Mouse (Mus musculus): ENCODE data around the gene Gen1.
A peak's percentile ranks its signal among the peaks of the same experiment; 100 is the strongest.

Gen1 gene

DNA sequence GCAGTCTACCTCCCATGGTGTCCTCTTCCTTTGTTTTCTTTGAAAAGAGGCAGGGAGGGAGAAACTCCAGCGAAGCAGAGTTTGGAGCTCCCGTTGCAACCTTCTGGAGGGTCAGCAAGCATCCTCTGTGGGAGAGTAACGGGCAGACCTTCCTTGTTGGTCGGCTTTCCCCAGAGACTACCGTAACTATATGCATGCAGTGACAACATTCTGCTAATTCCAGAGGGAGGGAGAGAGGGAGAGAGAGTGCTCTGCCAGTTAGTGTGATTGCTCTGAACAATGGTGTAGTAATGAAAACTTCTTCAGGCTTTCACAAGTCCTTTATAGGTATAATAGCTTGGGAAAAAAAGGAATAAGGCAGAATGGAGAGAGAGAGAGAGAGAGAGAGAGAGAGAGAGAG, 40.9 kb downstream of the Gen1 start:
- no peak for ATAC-seq (ENCODE audit: low TSS enrichment)

DNA sequence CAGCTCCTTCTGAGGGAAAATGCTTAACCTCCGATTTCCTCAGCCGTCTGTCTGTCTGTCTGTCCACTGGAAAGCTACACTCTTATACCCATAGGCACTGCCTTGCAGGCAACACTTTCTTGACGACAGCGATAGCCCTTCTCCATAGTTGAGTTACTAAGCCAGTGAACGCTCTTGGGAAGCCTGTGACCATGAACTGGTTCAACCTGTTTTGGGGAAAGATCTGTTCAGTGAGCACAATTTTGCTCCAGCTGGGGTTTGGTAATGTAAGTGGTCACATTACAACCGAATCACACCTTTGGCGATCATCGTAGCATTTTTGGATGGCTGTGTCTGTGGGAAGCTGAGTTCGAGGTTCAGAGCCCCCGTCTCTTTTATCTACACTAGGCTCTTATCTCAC, 42.5 kb downstream of the Gen1 start:
- ATAC-seq (ENCODE audit: low TSS enrichment) = no peak

DNA sequence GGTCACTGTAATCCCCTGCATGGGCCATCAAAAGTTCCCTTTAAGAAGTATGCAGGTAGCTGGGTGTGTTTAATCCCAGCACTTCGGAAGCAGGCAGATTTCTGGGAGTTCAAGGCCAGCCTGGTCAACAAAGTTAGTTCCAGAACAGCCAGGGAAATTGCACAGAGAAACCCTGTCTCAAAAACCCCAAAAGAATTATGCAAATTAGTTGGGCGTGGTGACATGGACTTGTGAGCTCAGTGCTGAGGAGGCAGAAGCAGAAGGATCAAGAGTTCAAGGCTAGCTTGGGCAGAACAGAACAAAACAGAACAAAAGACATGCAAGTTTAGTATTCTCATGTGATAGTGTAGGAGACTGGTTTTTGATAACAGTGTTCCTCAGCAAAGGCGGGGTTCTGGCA, 43.0 kb downstream of the Gen1 start:
- ATAC-seq (ENCODE audit: low TSS enrichment) = no peak

DNA sequence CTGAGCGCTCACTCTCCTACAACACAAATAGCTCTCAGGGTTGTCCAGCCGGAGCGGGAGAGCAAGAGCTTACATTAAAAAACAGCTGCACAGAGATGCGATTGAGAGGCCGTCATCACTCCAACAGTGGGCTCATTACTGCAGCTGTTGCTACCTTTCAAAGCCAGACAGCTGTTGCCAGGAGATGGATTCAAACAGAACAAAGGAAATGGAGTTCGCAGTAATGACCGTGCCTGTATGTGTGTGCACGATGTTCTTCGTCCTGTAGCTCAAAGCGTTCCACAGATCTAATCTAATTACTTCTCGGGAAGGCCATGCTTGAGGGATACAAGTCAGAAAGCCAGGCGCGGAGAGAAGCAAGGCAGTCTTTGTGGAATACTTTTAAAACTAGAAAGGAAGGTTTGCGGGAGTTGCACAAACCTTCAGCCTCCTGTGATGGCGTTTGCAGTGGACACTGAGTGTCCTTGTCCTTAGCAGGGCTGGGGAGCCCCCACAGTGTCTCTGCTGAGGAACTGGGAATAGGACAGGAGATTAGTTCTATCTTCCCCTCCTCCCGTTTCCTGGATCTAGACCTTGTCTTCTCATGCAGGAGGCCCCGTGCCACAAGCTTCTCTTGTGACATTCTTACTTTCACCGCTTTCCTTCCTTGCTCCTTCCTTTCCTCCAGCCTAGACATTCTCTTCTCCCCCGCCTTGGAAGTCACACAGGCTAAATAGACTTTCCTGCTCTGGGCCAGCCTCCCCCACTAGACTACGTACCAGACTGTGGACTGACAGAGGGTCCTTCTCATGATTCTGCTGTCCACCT, 43.9 kb downstream of the Gen1 start:
- ATAC-seq (ENCODE audit: low TSS enrichment) = no peak

DNA sequence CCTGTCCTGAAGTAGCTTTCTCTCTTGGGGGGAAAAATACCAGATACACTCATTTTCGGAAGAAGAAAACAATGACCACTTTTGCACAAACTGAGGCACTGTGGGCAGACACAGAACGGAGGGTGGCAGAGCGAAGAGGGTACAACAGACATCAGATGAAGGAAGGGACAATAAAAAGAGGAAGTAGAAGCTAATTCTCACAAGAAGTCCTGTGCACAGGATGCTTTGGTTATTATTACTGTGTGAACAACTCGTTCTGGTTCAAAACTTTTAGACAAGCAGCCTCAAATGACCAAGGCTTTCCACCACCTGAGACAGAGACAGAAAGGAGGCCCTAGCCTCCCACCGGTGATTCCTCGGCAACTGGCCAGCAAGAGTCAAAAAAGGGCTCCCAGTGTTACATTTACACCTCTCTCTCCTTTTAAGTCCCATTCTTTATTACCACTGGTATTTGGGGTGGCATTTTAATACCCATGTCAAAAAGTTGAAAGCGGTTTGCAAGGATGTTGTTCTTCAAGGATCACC, 47.8 kb downstream of the Gen1 start:
- no peak for ATAC-seq (ENCODE audit: low TSS enrichment)

DNA sequence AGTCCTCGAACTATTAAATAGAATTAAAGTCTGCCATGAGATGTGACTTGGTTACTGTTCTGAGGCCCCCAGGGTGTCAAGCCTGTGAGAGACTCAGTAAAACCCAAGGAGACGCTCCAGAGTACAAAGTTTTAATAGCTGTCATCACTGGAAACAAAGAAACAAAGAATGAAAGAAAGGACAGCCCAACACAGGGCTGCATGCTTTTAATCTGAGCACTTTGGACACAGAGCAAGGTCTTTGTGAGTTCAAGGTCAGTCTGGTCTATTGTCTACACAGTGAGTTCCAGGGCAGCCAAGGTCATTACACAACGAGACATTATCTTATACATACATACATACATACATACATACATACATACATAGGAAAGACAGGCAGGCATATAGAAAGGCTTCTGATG, 49.1 kb downstream of the Gen1 start:
- no peak for ATAC-seq (ENCODE audit: low TSS enrichment)

DNA sequence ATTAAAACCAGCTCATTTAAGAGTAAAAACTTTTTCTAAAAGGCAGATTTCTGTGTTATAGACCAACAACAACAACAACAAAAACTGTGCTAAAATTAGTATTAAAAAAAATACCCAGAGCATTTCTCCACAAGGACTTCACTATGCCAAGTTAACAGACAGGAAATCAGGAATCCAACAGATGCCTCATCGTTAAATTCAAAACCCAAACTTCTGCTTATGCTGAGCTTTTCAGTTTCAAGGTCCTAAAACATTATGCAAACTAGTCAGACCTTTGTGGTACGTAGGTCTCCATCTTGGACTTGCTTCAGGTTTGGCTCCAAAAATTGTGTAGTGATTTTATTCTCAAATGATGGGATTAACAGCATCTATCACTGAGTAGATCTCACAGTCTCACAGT, 50.0 kb downstream of the Gen1 start:
- no peak for ATAC-seq (ENCODE audit: low TSS enrichment)

DNA sequence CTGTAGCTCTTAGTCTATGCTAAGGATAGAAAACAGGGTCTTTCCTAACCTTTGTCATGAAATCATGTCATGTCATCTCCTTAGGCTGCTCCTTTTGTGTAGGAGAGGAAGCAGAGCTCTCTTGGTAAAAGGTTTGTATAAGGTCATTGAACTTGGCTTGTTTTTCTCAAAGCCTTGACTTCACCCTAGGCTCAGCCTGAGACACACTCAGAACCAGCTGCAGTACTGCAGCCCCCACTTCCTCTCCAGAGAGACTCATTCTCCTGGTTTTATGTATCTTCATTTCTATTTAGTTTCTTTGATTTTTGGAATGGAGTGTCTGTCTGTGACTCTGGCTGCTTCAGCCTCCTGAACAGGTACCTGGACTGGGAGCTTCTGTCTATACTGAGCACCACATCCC, 50.8 kb downstream of the Gen1 start:
- ATAC-seq (ENCODE audit: low TSS enrichment) = no peak

DNA sequence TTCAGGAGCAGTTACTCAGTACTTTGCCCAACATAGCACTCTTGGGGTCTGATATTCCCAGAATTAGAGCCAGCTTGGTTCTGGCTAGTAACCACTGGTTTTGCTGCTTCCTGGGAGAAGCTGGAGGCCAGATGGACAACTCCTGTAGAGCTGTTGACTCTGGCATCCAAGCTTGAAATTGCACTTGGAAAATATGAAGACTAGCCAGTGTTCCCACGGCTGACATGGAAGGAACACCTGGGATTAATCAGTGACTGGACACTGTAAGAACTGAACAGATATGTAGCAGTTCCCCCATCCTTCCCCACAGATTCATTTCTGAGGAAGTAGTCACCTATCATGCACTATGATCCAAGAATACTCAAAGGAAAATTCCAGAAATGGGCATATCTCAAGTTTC, 52.7 kb downstream of the Gen1 start:
- ATAC-seq (ENCODE audit: low TSS enrichment) = no peak

DNA sequence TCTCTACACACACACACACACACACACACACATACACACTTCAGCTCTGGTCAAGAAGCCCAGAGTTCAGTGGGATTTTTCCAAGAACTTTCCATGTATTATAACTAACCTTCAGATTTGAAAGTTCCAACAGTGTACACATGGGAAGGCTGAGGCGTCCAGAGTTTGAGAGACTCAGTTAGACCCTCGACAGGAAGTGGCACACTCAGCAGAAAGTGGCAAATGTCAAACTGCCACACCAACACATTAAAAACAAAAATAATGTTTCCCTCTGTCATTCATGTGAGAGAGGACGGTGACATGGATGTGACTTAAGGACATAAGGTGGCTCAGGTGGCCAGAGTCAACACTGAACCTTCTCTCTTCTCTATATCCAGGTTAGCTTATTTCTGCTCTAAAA, 55.2 kb downstream of the Gen1 start:
- ATAC-seq (ENCODE audit: low TSS enrichment) = no peak

DNA sequence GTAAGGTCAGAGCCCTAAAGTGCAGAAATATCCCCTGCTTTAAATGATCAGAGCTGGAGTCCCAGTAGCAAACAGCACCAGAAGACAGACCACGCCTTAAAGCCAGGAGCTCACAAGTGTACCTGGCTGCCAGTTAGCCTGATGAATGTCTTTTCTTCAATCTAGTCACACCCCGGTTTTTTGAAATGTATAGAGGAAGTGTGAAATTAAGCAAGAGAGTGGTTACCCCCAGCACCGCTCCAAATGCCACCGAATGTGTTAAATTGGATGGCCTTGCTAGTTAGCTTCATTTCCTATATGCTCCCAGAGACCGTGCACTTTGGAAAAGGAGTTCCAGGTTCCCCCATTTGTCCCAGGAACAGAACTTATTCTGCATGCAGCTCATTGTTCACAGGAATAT, 56.0 kb downstream of the Gen1 start:
- ATAC-seq (ENCODE audit: low TSS enrichment) = no peak

DNA sequence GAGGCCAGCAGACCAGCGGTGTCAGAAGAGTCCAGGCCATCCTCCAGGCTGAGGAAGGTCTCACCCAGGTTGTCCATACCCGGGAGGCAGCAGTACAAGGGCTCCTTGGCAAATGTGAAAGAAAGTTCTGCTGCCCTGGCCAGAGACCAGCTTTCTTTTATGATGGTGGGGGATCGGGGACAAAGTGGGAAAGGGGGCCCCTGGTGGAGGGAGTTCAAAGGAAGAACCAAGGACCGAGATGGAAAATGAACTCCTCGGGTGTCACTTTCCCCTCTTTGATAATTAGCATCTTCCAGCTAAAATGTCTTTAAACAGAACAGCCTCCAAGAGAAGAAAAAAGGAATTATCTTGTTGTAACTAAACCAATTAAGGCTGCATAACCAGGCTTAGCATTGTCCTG, 56.7 kb downstream of the Gen1 start, which contains the start of gene Msgn1:
TSS of gene Msgn1 (minus strand) at position 101 of the 400 bp plus-strand sequence.
- no peak for ATAC-seq (ENCODE audit: low TSS enrichment)

DNA sequence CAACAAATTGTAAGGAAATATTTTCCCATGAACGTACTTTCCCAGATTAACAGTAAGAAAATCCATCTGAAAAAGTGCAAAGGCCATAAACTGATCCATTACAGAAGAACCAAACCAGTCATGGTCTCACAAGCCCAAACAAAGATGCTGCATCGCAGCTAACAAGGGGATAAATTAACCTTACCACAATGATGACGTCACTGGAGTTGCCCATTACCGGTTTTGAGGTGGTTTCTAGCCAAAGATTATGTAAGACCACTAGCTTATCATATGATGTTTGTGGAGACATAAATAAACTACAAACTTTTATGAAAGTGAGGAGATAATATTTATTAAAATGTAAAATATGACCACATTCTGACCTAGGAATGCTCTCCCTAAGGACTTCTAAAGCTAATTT, 59.3 kb downstream of the Gen1 start:
- no peak for ATAC-seq (ENCODE audit: low TSS enrichment)

DNA sequence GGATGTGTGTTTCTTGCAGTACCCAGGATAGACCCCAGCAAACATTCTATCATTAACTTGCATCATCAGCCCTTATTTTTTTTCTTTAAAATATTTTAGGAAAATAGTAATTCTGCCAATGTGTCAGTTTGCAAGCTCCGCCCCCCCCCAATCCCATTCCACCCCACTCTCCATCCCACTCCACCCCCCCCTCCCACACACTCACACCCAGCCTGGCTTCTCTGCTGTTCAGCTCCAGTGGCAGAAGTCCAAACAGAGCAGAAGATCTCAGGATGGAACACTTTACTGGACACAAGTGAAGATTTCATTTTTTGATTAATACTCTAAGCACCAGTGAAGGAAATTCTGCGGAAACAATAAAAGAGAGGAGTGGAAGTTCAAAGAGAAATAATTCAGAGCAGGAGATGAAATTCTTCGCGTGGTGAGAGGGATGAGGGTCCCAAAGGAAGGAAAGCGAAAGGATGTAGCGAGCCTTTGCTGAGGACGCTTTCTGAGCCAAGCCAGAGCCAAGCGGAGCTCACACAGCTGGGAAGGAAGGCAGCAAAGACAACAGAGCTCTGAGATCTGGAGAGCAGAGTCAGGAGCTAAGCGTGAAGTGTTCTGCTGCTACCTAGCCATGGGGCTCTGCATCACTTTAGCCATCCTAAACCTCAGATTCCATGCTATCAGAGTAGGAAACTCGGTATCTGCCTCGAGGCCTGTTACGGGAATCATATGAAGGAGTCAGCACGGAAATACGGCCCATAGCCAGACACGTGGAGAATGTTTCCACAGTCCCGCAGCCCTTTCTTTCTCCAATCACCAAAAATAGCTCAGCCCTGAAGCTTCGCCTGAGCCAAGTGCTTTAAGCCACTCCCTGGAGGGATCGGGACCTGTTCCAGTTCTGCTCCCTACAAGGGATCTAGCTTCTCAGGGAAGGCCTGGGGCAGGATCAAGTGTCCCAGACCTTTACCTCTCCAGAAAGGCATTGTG, 61.6 kb downstream of the Gen1 start:
- peak; percentile 85 for ATAC-seq (ENCODE audit: low TSS enrichment)

DNA sequence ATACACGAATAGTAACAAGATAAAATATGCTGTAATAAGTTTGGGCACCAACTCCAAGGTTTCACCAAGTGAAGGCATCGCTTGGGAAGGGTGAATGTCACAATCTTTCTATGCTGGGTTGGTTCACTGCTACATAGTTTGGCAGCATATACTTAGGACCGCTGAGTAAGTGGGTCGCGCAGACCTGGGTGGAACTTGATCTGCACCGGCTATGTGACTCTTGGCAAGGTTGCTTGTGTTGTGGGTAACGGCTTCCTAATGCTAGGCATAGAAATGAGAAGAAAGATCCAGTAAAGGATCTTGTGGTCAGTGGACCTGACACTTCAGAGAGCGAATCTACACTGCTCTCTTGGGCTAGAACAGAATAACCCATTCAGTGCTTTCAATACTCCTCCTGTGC, 63.1 kb downstream of the Gen1 start:
- no peak for ATAC-seq (ENCODE audit: low TSS enrichment)

DNA sequence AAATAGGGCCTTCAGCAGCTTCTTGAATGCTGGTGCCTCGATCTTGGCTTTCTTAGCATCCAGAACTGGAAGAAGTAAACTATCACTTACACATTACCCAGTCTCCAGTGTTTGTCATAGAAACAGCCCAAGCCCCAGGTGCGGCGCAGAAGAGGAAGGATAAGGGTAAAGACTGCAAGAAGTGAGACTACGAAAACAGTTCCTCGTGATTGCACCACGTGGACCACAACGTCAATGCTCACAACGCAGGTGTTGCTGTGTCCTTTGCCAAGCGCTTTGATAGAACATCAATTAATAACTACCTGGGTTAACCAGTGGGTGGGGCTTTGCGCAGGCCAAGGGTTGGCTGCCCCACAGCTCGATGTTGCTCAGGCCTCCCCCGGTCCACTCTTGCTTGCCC, 64.9 kb downstream of the Gen1 start:
- ATAC-seq (ENCODE audit: low TSS enrichment) = no peak

DNA sequence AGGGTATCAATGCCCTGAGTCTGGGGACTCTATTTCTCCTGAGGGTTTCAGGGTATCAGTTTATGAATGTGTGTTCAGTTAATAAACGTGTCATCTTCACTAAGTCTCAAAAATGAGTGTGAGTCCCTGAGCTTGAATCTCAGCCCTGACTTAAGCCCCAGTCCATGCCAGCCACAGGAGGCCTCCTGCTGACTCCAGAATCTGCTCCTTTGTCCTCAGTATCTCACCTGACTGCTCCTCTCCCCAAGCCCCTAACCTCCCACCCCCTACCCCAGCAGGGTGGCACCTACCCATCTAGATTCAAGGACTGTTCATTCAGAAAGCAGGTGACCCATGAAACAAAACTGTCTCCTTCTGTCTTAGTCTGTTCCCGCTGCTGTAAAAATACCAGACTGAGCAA, 67.0 kb downstream of the Gen1 start:
- no peak for ATAC-seq (ENCODE audit: low TSS enrichment)

DNA sequence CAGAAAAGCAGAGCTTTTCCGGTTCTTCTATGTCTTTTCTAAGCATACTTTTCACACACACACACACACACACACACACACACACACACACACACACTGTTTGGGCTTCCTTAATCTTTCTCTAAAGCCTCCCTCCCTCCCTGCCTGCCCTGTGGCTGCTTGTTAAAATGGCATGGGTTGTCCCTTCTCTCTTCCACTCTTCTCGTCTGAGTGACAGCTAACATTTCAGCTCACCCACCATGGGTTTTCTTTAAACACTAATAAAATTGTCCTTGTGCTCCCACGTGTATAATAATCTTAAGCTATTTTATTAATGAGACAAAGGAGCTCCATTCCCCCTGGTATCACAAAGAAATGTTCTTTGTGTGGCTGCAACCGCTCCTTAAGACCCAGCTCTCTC, 67.6 kb downstream of the Gen1 start:
- ATAC-seq (ENCODE audit: low TSS enrichment) = no peak

DNA sequence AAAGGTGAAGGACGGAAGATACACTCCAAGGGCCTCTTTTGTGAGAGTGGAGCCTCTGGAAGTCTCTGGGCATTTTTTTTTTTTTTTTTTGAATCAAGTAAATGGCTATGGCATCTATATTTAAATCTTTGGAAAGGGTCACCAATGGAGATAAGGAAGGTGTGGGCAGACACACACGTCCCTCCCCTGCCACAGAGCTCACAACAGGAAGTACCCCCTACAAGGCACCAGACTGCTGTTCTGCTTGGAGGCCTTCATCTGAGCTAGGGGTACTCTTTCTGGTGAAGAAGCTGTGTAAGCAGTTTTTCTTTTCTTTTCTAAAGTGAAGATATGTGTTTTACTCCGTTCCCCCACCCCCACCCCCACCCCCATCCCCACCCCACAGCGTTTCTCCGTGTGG, 68.8 kb downstream of the Gen1 start:
- no peak for ATAC-seq (ENCODE audit: low TSS enrichment)

DNA sequence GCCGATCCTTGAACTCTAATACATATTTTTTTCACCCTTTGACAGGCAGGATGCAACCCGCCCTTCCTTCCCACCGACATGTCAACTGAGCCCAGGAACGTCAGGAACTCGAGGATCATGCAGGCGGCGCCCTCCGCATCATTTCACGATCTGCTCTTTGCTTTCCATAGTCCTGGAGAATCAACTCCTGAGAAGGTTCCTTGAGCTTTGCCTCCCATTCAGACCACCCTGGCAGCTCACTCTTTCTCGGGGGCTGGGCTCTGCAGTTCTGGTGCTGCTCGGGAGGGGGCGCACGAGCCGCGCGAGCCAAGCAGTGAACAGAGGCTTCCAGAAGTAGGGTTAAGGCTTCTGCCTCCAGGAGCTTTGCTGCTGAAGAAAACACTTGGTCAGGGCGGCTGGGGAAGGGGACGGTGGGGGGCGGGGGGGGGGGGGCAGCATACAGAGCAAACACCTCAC, 69.4 kb downstream of the Gen1 start:
- ATAC-seq (ENCODE audit: low TSS enrichment) = peak; percentile 89

DNA sequence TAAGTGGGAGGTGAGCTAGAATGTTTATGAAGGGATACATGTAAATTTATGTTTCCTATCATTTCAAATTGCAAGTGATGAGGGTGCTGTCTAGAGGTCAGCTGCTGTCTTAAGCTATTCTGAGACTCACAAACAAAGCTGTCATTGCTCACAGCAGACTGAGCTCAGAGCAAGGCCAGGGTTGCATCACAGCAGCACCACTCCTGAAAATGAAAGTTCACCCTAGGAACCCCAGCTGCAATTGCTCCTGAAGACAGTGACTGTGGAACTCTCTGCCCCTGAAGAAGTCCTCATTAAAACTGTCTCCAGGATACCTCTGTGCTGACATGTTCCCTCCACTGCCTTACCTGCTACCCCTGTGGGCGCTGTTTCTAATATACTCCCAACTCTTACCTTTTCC, 70.6 kb downstream of the Gen1 start:
- ATAC-seq (ENCODE audit: low TSS enrichment) = no peak

Data from frontal cortex, adult (tissue).